Mouse (Mus musculus) bone marrow, adult 2 months (tissue): Measurements from ENCODE around the gene Memo1. TPM values are rescaled to one million over a fixed set of nuclear protein-coding genes. Genes with fewer than 3 reads are reported as not detected.

ENCODE experiments used
- H3K27ac ChIP-seq: fragments of 200-500 bp; 2 replicates; pipeline ENCODE4 v1.5.1; 2012; ENCODE audit warnings: low read depth, mild to moderate bottlenecking, control low read depth, inconsistent platforms, low read length; ENCODE audit not compliant: control insufficient read depth, poor library complexity, insufficient read depth
- H3K4me1 ChIP-seq: fragments of 200-500 bp; 2 replicates; pipeline ENCODE4 v1.6.1; 2011; ENCODE audit warnings: low read length; ENCODE audit not compliant: control insufficient read depth, insufficient read depth
- H3K4me3 ChIP-seq: fragments of 200-500 bp; replicated peaks from 2 replicates; pipeline ENCODE3; 2011; ENCODE audit warnings: mild to moderate bottlenecking, low read depth, low read length, control low read depth; ENCODE audit not compliant: control insufficient read depth
- CTCF ChIP-seq: fragments of 200-500 bp; IDR thresholded peaks from 2 replicates; pipeline ENCODE4 v1.5.1; 2011; ENCODE audit warnings: low read length, control low read depth; ENCODE audit not compliant: control insufficient read depth, insufficient read depth
- POLR2A ChIP-seq: fragments of 200-500 bp; IDR thresholded peaks from 2 replicates; pipeline ENCODE4 v1.6.1; 2011; ENCODE audit warnings: low read depth, mild to moderate bottlenecking, control low read depth, low read length, borderline replicate concordance; ENCODE audit not compliant: control insufficient read depth
- WGBS: fragments of 180-500 bp; shearing (Covaris S2); methylation state at CpG from one replicate; pipeline ENCODE4 v1.1.7; 2018; 5-methylcytosine and 5-hydroxymethylcytosine counted together
- polyA plus RNA-seq: library from polyadenylated mRNA; stranded (reverse); fragments of >200 nt; gene quantifications from 2 replicates; pipeline ENCODE4 v1.2.4, GENCODE M21; 2011; ENCODE audit warnings: low replicate concordance; ENCODE audit not compliant: missing spikeins, insufficient read depth, insufficient read length

The Memo1 gene
- polyA plus RNA-seq, 1 experiment, result 65.0 TPM

DNA sequence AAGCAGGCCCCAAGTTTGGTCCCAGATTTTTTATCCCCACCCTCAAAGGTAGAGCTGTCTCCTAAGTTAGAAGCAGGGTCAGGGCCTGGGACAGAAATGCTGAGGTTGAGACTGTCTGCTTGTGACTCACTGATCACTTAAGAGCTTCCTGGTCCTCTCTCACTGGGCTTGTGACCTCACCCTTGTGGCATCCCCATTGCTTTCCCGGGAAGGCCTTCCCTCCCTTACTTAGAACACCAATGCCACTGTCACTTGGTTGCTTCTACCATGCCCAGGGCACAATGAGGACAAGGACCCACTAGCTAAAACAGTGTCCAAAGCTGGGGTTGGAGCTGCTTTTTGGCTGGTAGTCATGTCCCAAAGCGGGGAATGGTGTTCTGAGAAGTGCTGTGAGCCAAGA, 6.7 kb downstream of the Memo1 start:
- Histone ChIP-seq H3K4me1 (peaks cover 5% of the 10 kb centered on the region), H3K4me3 (no peak overlapping the region), H3K27ac (no peak overlapping the region)
- TF ChIP-seq CTCF (no peak), POLR2A (no peak)
- WGBS, result 95% methylated on average over 2 of the region's 2 CpGs

DNA sequence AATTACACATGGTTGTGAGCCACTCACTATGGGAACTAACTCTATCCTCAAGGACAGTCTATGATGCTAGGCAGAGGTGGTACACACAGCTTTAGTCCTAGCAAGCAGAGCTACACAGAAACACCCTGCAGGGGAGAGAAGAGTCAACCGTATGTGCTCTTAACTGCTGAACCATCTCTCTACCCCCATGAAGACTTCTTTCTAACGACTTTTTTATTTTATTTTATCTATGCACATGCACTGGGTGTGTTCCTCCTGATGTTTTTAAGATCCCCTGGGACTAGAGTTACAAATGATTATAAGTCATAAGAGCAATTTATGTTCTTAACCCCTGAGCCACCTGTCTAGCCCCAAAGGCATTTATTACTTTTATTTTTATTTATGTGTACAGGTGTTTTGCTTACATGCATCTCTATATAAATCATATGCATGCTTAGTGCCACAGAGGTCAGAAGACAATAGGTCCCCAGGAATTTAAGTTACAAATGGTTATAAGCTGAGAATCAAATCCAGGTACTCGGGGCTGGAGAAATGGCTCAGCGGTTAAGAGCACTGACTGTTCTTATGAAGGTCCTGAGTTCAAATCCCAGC, 9.1 kb downstream of the Memo1 start:
- no peak overlapping the region for H3K4me3 ChIP-seq
- 60% methylated on average over 4 of the region's 4 CpGs for WGBS
- H3K4me1 ChIP-seq, result peaks cover 5% of the 10 kb centered on the region
- no peak overlapping the region for H3K27ac ChIP-seq
- TF ChIP-seq POLR2A, result no peak
- no peak for TF ChIP-seq CTCF

- TF ChIP-seq POLR2A, result no peak
- no peak for TF ChIP-seq CTCF
- no peak overlapping the region for H3K27ac ChIP-seq
- 71% methylated on average over 2 of the region's 2 CpGs for WGBS
Measured at GRCm38 (mm10) chr17:74285730-74286129, 9.6 kb downstream of the Memo1 start.

DNA sequence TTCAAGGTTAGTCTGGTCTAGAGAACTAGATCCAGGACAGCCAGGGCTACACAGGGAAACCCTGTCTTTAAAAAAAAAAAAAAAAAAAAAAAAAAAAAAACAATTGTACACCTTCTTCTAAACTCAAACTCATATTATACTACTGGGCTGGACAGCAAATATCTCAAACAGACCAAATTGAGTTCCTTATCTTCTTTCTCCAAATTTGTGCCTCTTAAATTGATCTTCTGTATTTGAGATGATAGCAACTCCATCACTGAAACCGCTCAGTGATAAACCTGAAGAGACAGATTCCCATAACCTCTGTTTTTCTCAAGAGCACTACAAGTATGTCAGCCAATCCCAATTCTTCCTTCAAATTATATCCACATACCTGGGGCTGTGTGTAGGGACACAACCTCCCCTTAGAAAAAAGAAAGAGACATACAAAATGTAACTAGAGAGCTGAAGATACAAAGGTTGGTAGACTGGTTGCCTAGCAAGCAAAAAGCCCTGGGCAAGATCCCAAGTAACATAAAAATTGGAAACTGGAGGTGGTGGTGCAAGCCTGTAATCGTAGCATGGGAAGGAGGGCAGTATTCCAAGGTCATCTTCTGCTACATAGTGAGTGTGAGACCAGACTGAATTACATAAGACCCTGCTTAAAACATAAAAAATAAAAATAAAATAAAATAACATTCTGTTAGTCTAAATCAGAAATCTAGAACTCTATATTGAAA, 10.8 kb downstream of the Memo1 start:
- no peak overlapping the region for H3K4me3 ChIP-seq
- H3K27ac ChIP-seq, result no peak overlapping the region
- TF ChIP-seq POLR2A (no peak), CTCF (no peak)
- WGBS, result 67% methylated on average over 2 of the region's 2 CpGs
- H3K4me1 ChIP-seq, result peaks cover 2% of the 10 kb centered on the region

More at GRCm38 (mm10) chr17:74285730-74286129, 9.6 kb downstream of the Memo1 start:
- Histone ChIP-seq H3K4me1 (peaks cover 3% of the 10 kb centered on the region), H3K4me3 (no peak overlapping the region)

- no peak overlapping the region for H3K4me3 ChIP-seq
- H3K4me1 ChIP-seq, result peaks cover 5% of the 10 kb centered on the region
- WGBS, result 59% methylated on average over 3 of the region's 3 CpGs
- no peak for TF ChIP-seq CTCF
- no peak for TF ChIP-seq POLR2A
- H3K27ac ChIP-seq, result no peak overlapping the region
Measured at GRCm38 (mm10) chr17:74282024-74282423, 13.3 kb downstream of the Memo1 start.

DNA sequence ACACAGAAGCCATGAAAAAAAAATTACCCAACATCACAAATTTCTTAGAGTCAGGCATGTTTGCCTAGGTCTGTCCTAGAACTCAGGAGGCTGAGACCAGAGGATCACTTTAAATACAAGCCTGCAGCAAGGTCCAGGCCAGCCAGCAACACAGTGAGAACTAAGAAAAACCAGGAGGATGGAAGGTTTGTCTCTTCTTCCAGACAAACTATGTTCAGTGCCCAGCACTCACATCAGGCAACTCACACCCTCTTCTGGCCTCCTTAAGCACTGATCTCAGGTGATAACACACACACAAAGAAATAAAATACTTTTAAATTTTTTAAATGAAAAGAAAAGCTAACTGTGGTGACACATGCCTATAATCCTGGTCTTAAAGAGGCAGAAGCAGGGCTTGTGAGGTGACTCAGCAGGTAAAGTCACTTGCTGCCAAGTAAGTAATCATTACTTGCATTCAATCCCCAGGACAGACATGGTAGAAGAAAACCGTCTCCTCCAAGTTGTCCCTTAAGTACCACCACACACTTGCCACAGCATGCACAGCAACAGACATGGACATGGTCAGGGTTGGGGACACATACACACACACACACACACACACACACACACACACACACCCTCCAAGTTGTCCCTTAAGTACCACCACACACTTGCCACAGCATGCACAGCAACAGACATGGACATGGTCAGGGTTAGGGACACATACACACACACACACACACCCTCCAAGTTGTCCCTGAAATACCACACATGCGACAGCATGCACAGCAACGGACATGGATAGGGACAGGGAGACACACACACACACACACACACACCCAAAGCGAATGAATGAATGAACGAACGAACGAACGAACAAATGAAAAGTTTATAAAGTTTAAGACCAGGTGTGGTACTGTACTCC, 16.1 kb downstream of the Memo1 start:
- Histone ChIP-seq H3K27ac (no peak overlapping the region), H3K4me3 (no peak overlapping the region), H3K4me1 (peaks cover 3% of the 10 kb centered on the region; the same call in 1 of the 2 replicates)
- 89% methylated on average over 8 of the region's 8 CpGs for WGBS
- TF ChIP-seq POLR2A, result no peak
- TF ChIP-seq CTCF, result no peak

GRCm38 (mm10) chr17:74274471-74274870, 20.9 kb downstream of the Memo1 start:
- Histone ChIP-seq H3K27ac (no peak overlapping the region), H3K4me1 (peaks cover 3% of the 10 kb centered on the region), H3K4me3 (no peak overlapping the region)
- no peak for TF ChIP-seq POLR2A
- TF ChIP-seq CTCF, result no peak
- WGBS, result 37% methylated on average over 3 of the region's 3 CpGs

DNA sequence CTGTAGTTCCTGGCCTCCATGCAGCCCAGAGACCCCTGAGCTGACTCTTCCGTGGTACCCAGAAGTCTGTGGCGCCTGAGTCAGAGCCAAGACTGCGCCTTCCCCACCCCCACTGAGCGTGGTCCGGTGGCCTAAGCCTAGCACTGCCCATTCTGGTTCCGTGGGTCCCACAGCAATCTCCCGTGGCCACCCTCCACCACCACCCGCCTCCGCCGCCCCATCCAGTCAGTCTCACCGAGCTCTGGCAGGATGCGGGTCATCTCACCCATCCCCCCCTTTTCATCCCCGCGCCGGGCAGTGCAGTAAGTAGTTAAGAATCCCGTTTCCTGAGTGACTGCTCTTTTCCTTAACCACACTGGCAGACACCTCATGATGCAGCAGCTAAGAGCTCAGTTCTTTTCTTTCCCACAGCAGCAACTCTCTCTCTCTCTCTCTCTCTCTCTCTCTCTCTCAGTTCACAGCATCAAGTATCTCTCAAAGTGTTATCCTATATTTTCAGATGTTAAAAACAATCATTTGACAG, 22.6 kb downstream of the Memo1 start:
- TF ChIP-seq CTCF (no peak), POLR2A (0 out of 2 replicates have a peak, but pooled peaks have one; percentile 7)
- peaks cover 1% of the 10 kb centered on the region for H3K4me1 ChIP-seq
- no peak overlapping the region for H3K4me3 ChIP-seq
- 78% methylated on average over 16 of the region's 16 CpGs for WGBS
- H3K27ac ChIP-seq, result peak overlapping the region; percentile 32
